Mouse (Mus musculus): ENCODE measurements around the gene Ebf1. TPM values are rescaled to one million over a fixed set of nuclear protein-coding genes. Genes with fewer than 3 reads are reported as not detected.

Ebf1 gene
- polyA plus RNA-seq, 1 experiment from 2014 or later = 13.3 TPM

DNA sequence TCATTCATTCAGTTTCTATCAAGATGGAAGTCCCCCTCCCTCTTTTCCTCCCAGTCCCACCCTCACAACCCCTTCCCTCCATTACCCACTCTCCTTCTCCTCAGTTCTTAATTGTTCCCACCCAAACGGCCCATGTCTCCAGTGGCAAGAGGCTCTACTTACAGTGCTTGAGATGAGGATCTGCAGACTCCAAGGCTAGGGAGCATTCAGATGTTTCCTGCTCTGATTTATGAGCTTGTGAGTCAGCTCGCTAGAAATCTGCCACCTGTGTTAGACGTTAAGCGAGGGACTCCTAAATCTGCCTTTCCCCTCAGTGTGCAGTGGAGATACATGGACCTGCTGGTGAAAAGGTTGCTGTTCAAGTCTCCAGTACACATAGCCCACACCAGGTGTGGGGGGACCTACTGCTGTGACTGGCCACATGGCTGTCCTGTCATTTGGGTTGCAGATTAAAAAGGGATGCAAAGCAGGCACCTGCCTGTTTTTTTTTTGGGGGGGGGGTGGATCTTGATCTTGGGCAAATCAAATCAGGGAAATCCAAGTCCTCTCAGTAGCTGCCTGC lies 21.2 kb downstream of the Ebf1 start:
- H3K36me3 ChIP-seq (ENCODE audit: control insufficient read depth, insufficient read depth, low read length) = no peaks in the 10 kb centered on the region
- H3K9me3 ChIP-seq (ENCODE audit: control insufficient read depth, low read depth, low read length) = no peaks in the 10 kb centered on the region
- H3K9ac ChIP-seq (replicated peaks; ENCODE audit: low read depth, low read length) = no peak overlapping the region
- H3K27ac ChIP-seq (ENCODE audit: low read length) = no peak overlapping the region
- WGBS = 31% methylated on average over 4 of the region's 4 CpGs
- no peak for ATAC-seq (ENCODE audit: insufficient number of reproducible peaks, insufficient read depth, low FRiP score, low read depth)
- H3K4me2 ChIP-seq (replicated peaks; ENCODE audit: low read depth, low read length) = no peak overlapping the region
- no peaks in the 10 kb centered on the region for H3K27me3 ChIP-seq (ENCODE audit: control insufficient read depth, insufficient read depth, low read length)
- no peak overlapping the region for H3K4me3 ChIP-seq (ENCODE audit: low read depth, low read length)
- no peaks in the 10 kb centered on the region for H3K4me1 ChIP-seq (ENCODE audit: control insufficient read depth, insufficient read depth, low read length)

DNA sequence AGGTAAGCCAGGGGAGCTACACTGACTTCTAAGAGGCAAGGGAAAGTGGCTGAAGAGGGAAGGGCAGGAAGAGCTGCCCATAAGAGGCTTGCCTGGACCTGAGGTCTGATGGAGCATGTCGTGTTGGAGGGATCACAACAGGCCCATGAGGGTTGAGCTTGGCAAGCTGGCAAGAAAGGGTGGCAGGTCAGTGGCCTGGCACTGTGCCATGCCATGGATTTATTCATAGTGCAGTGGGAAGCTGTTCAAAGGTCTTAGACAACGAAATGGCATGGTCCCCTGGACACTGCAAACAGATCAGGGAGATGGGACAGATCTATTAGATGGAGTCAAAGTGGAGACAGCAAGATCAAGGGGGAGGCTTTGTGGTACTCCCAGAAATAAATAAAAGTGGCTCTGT lies 24.4 kb downstream of the Ebf1 start:
- WGBS = 61% methylated on average over 2 of the region's 2 CpGs
- no peak for ATAC-seq (ENCODE audit: insufficient number of reproducible peaks, insufficient read depth, low FRiP score, low read depth)
- no peaks in the 10 kb centered on the region for H3K36me3 ChIP-seq (ENCODE audit: control insufficient read depth, insufficient read depth, low read length)
- H3K27me3 ChIP-seq (ENCODE audit: control insufficient read depth, insufficient read depth, low read length) = no peaks in the 10 kb centered on the region
- H3K4me1 ChIP-seq (ENCODE audit: control insufficient read depth, insufficient read depth, low read length) = 0 out of 2 replicates have a peak, but pooled peaks cover 2% of the 10 kb centered on the region
- no peaks in the 10 kb centered on the region for H3K9me3 ChIP-seq (ENCODE audit: control insufficient read depth, low read depth, low read length)
- H3K4me2 ChIP-seq (replicated peaks; ENCODE audit: low read depth, low read length) = no peak overlapping the region
- no peak overlapping the region for H3K9ac ChIP-seq (replicated peaks; ENCODE audit: low read depth, low read length)
- no peak overlapping the region for H3K4me3 ChIP-seq (ENCODE audit: low read depth, low read length)
- H3K27ac ChIP-seq (ENCODE audit: low read length) = no peak overlapping the region

DNA sequence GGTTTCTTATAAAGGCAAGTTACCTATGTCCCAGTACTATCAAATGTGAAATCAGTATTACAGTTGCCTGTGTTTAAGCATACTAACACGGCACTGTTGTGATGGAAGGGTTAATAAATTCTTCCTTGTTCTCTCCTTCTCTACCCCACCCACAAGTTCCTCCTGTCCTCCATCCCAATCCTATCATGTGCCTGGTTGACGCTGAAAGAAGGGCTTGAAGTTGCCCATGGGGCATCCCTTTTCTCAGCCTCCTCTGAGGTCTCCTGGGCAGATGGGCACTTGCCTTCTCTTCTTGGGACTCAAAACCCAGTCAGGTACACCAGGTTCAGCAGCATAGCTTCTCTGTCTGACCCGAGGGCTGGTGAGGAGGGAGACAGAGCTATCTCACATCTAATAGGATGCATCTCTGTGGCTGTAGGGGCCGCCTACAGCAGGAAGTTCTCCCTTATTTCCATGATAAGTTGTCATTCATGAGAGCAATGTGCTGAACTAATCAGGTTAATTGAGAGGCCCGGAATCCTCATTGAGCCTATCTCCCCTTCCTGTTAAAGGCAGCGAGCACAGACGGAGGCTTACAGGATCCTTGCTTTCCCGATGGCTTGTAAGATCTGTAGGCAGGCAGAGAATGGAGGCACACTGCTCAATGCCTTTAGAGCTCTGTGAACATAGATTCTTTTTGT lies 37.4 kb downstream of the Ebf1 start:
- H3K9ac ChIP-seq (replicated peaks; ENCODE audit: low read depth, low read length) = no peak overlapping the region
- 0 out of 2 replicates have a peak, but pooled peaks cover 3% of the 10 kb centered on the region for H3K4me1 ChIP-seq (ENCODE audit: control insufficient read depth, insufficient read depth, low read length)
- no peaks in the 10 kb centered on the region for H3K9me3 ChIP-seq (ENCODE audit: control insufficient read depth, low read depth, low read length)
- 72% methylated on average over 8 of the region's 8 CpGs for WGBS
- H3K27me3 ChIP-seq (ENCODE audit: control insufficient read depth, insufficient read depth, low read length) = no peaks in the 10 kb centered on the region
- H3K36me3 ChIP-seq (ENCODE audit: control insufficient read depth, insufficient read depth, low read length) = no peaks in the 10 kb centered on the region
- ATAC-seq (ENCODE audit: insufficient number of reproducible peaks, insufficient read depth, low FRiP score, low read depth) = no peak
- no peak overlapping the region for H3K27ac ChIP-seq (ENCODE audit: low read length)
- no peak overlapping the region for H3K4me2 ChIP-seq (replicated peaks; ENCODE audit: low read depth, low read length)
- no peak overlapping the region for H3K4me3 ChIP-seq (ENCODE audit: low read depth, low read length)

DNA sequence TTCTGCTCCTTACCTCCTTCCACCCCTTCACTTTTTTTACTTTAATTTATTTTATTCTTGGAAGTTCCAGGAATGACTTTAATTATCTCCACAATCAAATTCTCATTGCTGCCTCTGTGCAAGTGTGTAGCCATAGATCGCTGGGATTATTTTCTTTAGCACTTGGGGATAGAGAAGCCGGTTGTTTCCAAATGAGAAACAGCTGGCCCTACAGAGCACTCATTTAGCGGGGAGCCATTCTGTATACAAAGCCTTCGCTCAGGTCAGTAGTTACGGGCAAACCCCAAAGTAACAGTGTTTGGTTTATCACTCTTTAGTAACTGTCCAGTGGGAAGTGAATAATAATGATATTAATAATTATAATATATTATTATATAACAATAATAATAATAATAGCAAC lies 38.4 kb downstream of the Ebf1 start:
- Histone ChIP-seq H3K4me3 (ENCODE audit: low read depth, low read length) (no peak overlapping the region), H3K4me1 (ENCODE audit: control insufficient read depth, insufficient read depth, low read length) (0 out of 2 replicates have a peak, but pooled peaks cover 3% of the 10 kb centered on the region), H3K27ac (ENCODE audit: low read length) (no peak overlapping the region), H3K9me3 (ENCODE audit: control insufficient read depth, low read depth, low read length) (no peaks in the 10 kb centered on the region), H3K27me3 (ENCODE audit: control insufficient read depth, insufficient read depth, low read length) (no peaks in the 10 kb centered on the region), H3K9ac (replicated peaks; ENCODE audit: low read depth, low read length) (no peak overlapping the region), H3K4me2 (replicated peaks; ENCODE audit: low read depth, low read length) (no peak overlapping the region), H3K36me3 (ENCODE audit: control insufficient read depth, insufficient read depth, low read length) (no peaks in the 10 kb centered on the region)
- no peak for ATAC-seq (ENCODE audit: insufficient number of reproducible peaks, insufficient read depth, low FRiP score, low read depth)
- WGBS = 45% methylated on average over 5 of the region's 5 CpGs

DNA sequence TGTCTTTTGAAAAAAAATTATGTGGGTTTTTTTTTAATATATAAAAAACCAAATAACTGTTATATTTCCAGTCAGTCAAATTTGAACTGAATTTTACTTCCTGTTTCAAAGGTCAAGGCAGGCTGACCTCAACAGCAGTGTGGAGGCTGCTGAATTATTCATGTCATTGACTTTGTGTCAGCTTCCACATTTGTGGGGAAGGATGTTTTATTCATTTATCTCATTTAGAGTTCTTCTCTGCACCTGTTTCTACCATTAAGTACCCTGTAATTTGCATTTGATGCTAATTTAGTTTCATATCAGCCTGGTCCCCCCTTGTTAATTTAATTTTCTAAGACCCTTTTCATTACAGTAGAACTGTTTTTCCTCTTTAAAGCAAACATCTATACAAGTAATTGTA lies 39.8 kb downstream of the Ebf1 start:
- Histone ChIP-seq H3K4me1 (ENCODE audit: control insufficient read depth, insufficient read depth, low read length) (0 out of 2 replicates have a peak, but pooled peaks cover 3% of the 10 kb centered on the region), H3K27me3 (ENCODE audit: control insufficient read depth, insufficient read depth, low read length) (no peaks in the 10 kb centered on the region), H3K36me3 (ENCODE audit: control insufficient read depth, insufficient read depth, low read length) (no peaks in the 10 kb centered on the region), H3K27ac (ENCODE audit: low read length) (no peak overlapping the region), H3K4me3 (ENCODE audit: low read depth, low read length) (no peak overlapping the region), H3K9ac (replicated peaks; ENCODE audit: low read depth, low read length) (no peak overlapping the region), H3K9me3 (ENCODE audit: control insufficient read depth, low read depth, low read length) (no peaks in the 10 kb centered on the region), H3K4me2 (replicated peaks; ENCODE audit: low read depth, low read length) (no peak overlapping the region)
- ATAC-seq (ENCODE audit: insufficient number of reproducible peaks, insufficient read depth, low FRiP score, low read depth) = no peak

DNA sequence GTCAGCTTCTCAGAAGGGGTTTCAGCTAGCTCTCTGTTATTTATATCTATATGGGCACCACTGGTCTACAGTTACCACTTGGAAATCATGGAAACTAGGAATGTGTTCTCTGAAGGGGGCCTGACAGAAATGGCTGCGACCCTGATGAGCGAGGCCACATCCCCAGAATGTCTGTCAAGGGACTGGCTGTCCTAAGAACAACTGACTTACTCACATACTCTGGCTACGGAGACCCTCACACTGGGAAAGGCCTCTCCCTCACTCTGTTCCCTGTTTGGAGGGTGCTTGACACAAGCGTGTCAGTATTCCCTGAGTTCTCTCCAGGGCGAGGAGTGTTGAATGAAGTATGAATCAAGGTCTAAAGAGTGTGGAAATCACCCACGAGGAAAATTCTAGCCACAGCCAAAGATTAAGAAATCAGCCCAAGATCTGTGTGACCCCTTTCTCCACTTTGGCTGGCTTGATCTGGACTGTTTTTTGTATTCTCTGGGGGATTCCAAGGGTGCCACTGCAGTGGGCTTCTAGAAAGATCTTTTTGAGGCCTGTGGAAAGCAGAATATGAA lies 40.8 kb downstream of the Ebf1 start:
- Histone ChIP-seq H3K9ac (replicated peaks; ENCODE audit: low read depth, low read length) (no peak overlapping the region), H3K4me2 (replicated peaks; ENCODE audit: low read depth, low read length) (no peak overlapping the region), H3K4me3 (ENCODE audit: low read depth, low read length) (no peak overlapping the region), H3K4me1 (ENCODE audit: control insufficient read depth, insufficient read depth, low read length) (0 out of 2 replicates have a peak, but pooled peaks cover 3% of the 10 kb centered on the region), H3K36me3 (ENCODE audit: control insufficient read depth, insufficient read depth, low read length) (no peaks in the 10 kb centered on the region), H3K9me3 (ENCODE audit: control insufficient read depth, low read depth, low read length) (no peaks in the 10 kb centered on the region), H3K27me3 (ENCODE audit: control insufficient read depth, insufficient read depth, low read length) (no peaks in the 10 kb centered on the region), H3K27ac (ENCODE audit: low read length) (no peak overlapping the region)
- ATAC-seq (ENCODE audit: insufficient number of reproducible peaks, insufficient read depth, low FRiP score, low read depth) = no peak
- 66% methylated on average over 6 of the region's 6 CpGs for WGBS

DNA sequence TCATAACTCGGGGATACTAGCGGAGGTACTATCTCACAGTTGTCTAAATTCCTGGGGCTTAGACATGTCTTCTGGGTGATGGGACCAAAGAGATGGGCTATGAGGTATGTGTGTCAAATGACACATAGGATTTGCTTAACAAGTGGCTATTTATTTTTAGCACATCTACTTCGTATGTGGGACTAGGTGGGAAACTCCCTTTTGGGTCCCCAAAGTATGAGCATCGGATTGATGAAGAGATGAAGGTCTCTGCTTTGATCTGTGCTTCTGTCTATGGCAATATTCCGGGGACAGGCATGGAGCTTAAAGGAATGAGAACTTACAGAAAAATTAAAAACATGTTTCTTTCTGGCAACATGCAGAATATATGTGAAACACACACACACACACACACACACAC lies 44.8 kb downstream of the Ebf1 start:
- Histone ChIP-seq H3K9me3 (ENCODE audit: control insufficient read depth, low read depth, low read length) (no peaks in the 10 kb centered on the region), H3K4me2 (replicated peaks; ENCODE audit: low read depth, low read length) (no peak overlapping the region), H3K27ac (ENCODE audit: low read length) (no peak overlapping the region), H3K9ac (replicated peaks; ENCODE audit: low read depth, low read length) (no peak overlapping the region), H3K4me3 (ENCODE audit: low read depth, low read length) (no peak overlapping the region), H3K4me1 (ENCODE audit: control insufficient read depth, insufficient read depth, low read length) (peaks cover 6% of the 10 kb centered on the region; the same call in 1 of the 2 replicates), H3K36me3 (ENCODE audit: control insufficient read depth, insufficient read depth, low read length) (no peaks in the 10 kb centered on the region), H3K27me3 (ENCODE audit: control insufficient read depth, insufficient read depth, low read length) (no peaks in the 10 kb centered on the region)
- ATAC-seq (ENCODE audit: insufficient number of reproducible peaks, insufficient read depth, low FRiP score, low read depth) = no peak
- WGBS = 82% methylated on average over 5 of the region's 5 CpGs

DNA sequence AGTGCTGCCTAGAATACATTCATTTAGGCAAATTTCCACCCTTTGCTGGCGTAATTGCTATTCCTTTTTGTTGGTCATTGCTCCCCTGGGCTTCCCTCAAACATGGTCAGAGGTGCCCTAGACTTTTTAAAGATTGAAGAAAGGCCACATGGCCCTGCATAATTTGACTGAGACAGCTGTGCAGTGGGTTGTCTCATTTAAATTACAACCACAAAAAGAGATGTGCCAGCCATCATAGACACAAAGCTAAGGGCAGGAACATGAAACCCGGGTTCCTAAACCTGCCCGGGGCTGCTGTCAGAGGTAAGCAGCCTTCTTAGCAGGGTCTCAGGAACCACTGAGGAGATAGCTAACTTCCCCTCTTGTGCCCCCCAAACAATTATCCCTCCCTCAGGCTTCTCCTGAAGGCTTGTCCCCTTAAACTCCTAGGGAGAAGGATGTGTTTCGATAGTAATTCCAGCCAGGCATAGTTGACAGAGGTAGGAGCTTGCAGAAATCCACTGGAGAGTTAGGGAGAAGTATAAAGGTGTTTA lies 46.6 kb downstream of the Ebf1 start:
- ATAC-seq (ENCODE audit: insufficient number of reproducible peaks, insufficient read depth, low FRiP score, low read depth) = no peak
- peaks cover 6% of the 10 kb centered on the region; the same call in 1 of the 2 replicates for H3K4me1 ChIP-seq (ENCODE audit: control insufficient read depth, insufficient read depth, low read length)
- H3K27me3 ChIP-seq (ENCODE audit: control insufficient read depth, insufficient read depth, low read length) = no peaks in the 10 kb centered on the region
- no peaks in the 10 kb centered on the region for H3K9me3 ChIP-seq (ENCODE audit: control insufficient read depth, low read depth, low read length)
- no peak overlapping the region for H3K4me3 ChIP-seq (ENCODE audit: low read depth, low read length)
- no peak overlapping the region for H3K4me2 ChIP-seq (replicated peaks; ENCODE audit: low read depth, low read length)
- H3K9ac ChIP-seq (replicated peaks; ENCODE audit: low read depth, low read length) = no peak overlapping the region
- no peaks in the 10 kb centered on the region for H3K36me3 ChIP-seq (ENCODE audit: control insufficient read depth, insufficient read depth, low read length)
- 67% methylated on average over 4 of the region's 4 CpGs for WGBS
- H3K27ac ChIP-seq (ENCODE audit: low read length) = no peak overlapping the region
